In genomic region chr3:41510750-41511149, GRCm38 (mm10) we compare ENCODE assay signal across 25 mouse cellular contexts. TPM values are rescaled to one million over a fixed set of nuclear protein-coding genes. Genes with fewer than 3 reads are reported as not detected.
A peak's percentile ranks its signal among the peaks of the same experiment; 100 is the strongest.
DNase-seq lines count a peak whose midpoint lies in the region; ATAC-seq and TF ChIP-seq lines count a peak whose summit lies in the region.
"Had no signal": no experiment of that assay in that cellular context is flagged by ENCODE, and none has a peak within 500 bp of the region (broad histone marks: within the 10 kb centered on the region; RNA-seq: fewer than 3 reads in every experiment).

No protein-coding gene starts in this region.

- TF ChIP-seq POLR2A in olfactory bulb, adult 2 months (IDR thresholded peaks at IDR 0.05; ENCODE audit: insufficient read depth, low read depth, low read length): no peak

- no peak overlapping the region for H3K4me3 ChIP-seq in gastrocnemius, adult 2 months
- H3K4me3 ChIP-seq in kidney, embryonic 16.5 days (ENCODE audit: low read length): no peak overlapping the region
- no peak overlapping the region for H3K4me3 ChIP-seq in olfactory bulb, adult 2 months (ENCODE audit: insufficient read depth, low read depth, low read length)
- no peak overlapping the region for H3K4me3 ChIP-seq in forebrain, embryonic 12.5 days (replicated peaks)
- H3K4me3 ChIP-seq: embryonic facial prominence, embryonic 10.5 days; embryonic facial prominence, embryonic 12.5 days had no signal

- peaks cover 6% of the 10 kb centered on the region; the same call in 1 of the 2 replicates for H3K4me1 ChIP-seq in kidney, embryonic 16.5 days (ENCODE audit: insufficient read depth, low read length)
- H3K4me1 ChIP-seq in olfactory bulb, adult 2 months (ENCODE audit: control insufficient read depth, insufficient read depth, low read length): peaks cover 10% of the 10 kb centered on the region
- no peaks in the 10 kb centered on the region; the same call in 1 of the 2 replicates for H3K4me1 ChIP-seq in forebrain, embryonic 12.5 days
- H3K4me1 ChIP-seq: embryonic facial prominence, embryonic 12.5 days had no signal

- no peaks in the 10 kb centered on the region for H3K27me3 ChIP-seq in kidney, embryonic 16.5 days (ENCODE audit: insufficient read depth, low read length)
- no peaks in the 10 kb centered on the region for H3K27me3 ChIP-seq in forebrain, embryonic 12.5 days
- H3K27me3 ChIP-seq: CH12.LX; embryonic facial prominence, embryonic 12.5 days; Patski had no signal

- TF ChIP-seq CTCF in gastrocnemius, adult 2 months (IDR thresholded peaks at IDR 0.05): no peak
- no peak for TF ChIP-seq CTCF in olfactory bulb, adult 2 months (IDR thresholded peaks at IDR 0.05; ENCODE audit: insufficient read depth, low read depth, low read length)

- H3K9ac ChIP-seq in kidney, embryonic 16.5 days (replicated peaks; ENCODE audit: low read length): no peak overlapping the region
- H3K9ac ChIP-seq in forebrain, embryonic 12.5 days: no peak overlapping the region
- H3K9ac ChIP-seq: embryonic facial prominence, embryonic 12.5 days had no signal

- intact Hi-C loops in gastrocnemius, adult 2 months (cut with DNase I): no loop called here

- no peaks in the 10 kb centered on the region for H3K36me3 ChIP-seq in kidney, embryonic 16.5 days (ENCODE audit: insufficient read depth, low read length)
- H3K36me3 ChIP-seq in forebrain, embryonic 12.5 days (replicated peaks): no peaks in the 10 kb centered on the region
- H3K36me3 ChIP-seq: embryonic facial prominence, embryonic 10.5 days; embryonic facial prominence, embryonic 12.5 days; G1E had no signal

- no peak for DNase-seq in gastrocnemius, adult 2 months
- DNase-seq in gastrocnemius, adult 8-10 months (ENCODE audit: low spot score in 2 of 2): no peak
- no peak for DNase-seq in kidney, adult 8-10 months
- no peak for DNase-seq in lung, postnatal 10 days
- DNase-seq: adrenal gland, adult 2 months; adrenal gland, postnatal 10 days; adrenal gland, postnatal 25 days; B cell, adult 2 months; cerebellum, adult 11-12 months; cerebellum, adult 2 months; cerebellum, adult 9-10 months; cerebellum, postnatal 10 days; cerebellum, postnatal 25 days had no signal

- H3K27ac ChIP-seq in gastrocnemius, adult 2 months: peak overlapping the region; percentile 49; the same call in 1 of the 2 replicates
- H3K27ac ChIP-seq in kidney, embryonic 16.5 days (ENCODE audit: low read length): no peak overlapping the region
- peak overlapping the region; percentile 46; the same call in 1 of the 2 replicates for H3K27ac ChIP-seq in olfactory bulb, adult 2 months (ENCODE audit: insufficient read depth, low read depth, low read length)
- no peak overlapping the region for H3K27ac ChIP-seq in forebrain, embryonic 12.5 days
- H3K27ac ChIP-seq: embryonic facial prominence, embryonic 10.5 days; embryonic facial prominence, embryonic 12.5 days had no signal

- 50% methylated on average over 7 of the region's 7 CpGs for WGBS in kidney, embryonic 16.5 days
- 43% methylated on average over 7 of the region's 7 CpGs for WGBS in olfactory bulb, adult 2 months
- WGBS in forebrain, embryonic 12.5 days: 76% methylated on average over 7 of the region's 7 CpGs

- no peak overlapping the region for H3K4me2 ChIP-seq in kidney, embryonic 16.5 days (replicated peaks; ENCODE audit: low read depth, low read length)
- no peak overlapping the region for H3K4me2 ChIP-seq in forebrain, embryonic 12.5 days
- H3K4me2 ChIP-seq: embryonic facial prominence, embryonic 12.5 days had no signal

- peak; percentile 19; the same call in 1 of the 2 replicates for ATAC-seq in kidney, embryonic 16.5 days (ENCODE audit: low FRiP score, low TSS enrichment)
- no peak for ATAC-seq in forebrain, embryonic 12.5 days (ENCODE audit: low FRiP score)
- ATAC-seq: activated CD4-positive, CD25-positive, alpha-beta regulatory T cell, adult 4 months; CD4-positive, CD25-positive, alpha-beta regulatory T cell, adult 4 months; forebrain, embryonic 14.5 days; forebrain, embryonic 16.5 days; Patski had no signal

- no peaks in the 10 kb centered on the region for H3K9me3 ChIP-seq in kidney, embryonic 16.5 days (ENCODE audit: low read length)
- no peaks in the 10 kb centered on the region for H3K9me3 ChIP-seq in forebrain, embryonic 12.5 days
- H3K9me3 ChIP-seq: embryonic facial prominence, embryonic 10.5 days; embryonic facial prominence, embryonic 12.5 days; G1E had no signal

RNA-seq across cellular contexts. Expression of gene Jade1, which starts 44.8 kb away (rescaled TPM):
- 10 to 100 TPM; 17.5 to 24.2 TPM for total RNA-seq in gastrocnemius, adult 2 months (2021)
- 10 to 100 TPM; 22.4 to 29.0 (median 27.6) TPM for total RNA-seq in gastrocnemius, adult 8-10 months (2022)
- 21.2 TPM in 2 replicates for polyA plus RNA-seq in kidney, embryonic 16.5 days (2015; fragmentation: Nextera tagmentation; extraction: Ambion mirVana)
- not detected in 2 replicates for polyA plus RNA-seq in olfactory bulb, adult 2 months (2012; ENCODE audit: insufficient read depth, insufficient read length, low replicate concordance, missing spikeins)
- 20.9 and 21.9 TPM in 2 replicates for polyA plus RNA-seq in forebrain, embryonic 12.5 days (2016; fragmentation: Nextera tagmentation; extraction: Ambion mirVana)

Comparison
In these comparisons a context has a peak if more than half of its experiments do, and no peak if none do; other contexts are left out.
1. H3K27ac ChIP-seq: peak in gastrocnemius, adult 2 months (single experiment) and olfactory bulb, adult 2 months (single experiment); none in kidney, embryonic 16.5 days (single experiment) and forebrain, embryonic 12.5 days (single experiment).